Mouse (Mus musculus) cortical plate, adult 2 months (tissue): Measurements from ENCODE around the gene Nfib.

ENCODE experiments used
- CTCF ChIP-seq: fragments of 200-500 bp; IDR thresholded peaks from 2 replicates; pipeline ENCODE4 v1.5.1; 2011; ENCODE audit warnings: mild to moderate bottlenecking, control low read depth, low read length; ENCODE audit not compliant: insufficient read depth; ENCODE audit errors: extremely low read depth
- POLR2A ChIP-seq: fragments of 200-500 bp; IDR thresholded peaks from 2 replicates; pipeline ENCODE4 v1.6.1; 2011; ENCODE audit warnings: mild to moderate bottlenecking, low read length, control low read depth; ENCODE audit not compliant: insufficient read depth; ENCODE audit errors: extremely low read depth

GRCm38 (mm10) chr4:82250355-82250659 is 455.2 kb downstream of the Nfib start:
- TF ChIP-seq CTCF (no peak), POLR2A (no peak)
